Mouse (Mus musculus) liver, embryonic 14.5 days (tissue): ENCODE results near the gene Id2.

Experiments used
- CTCF ChIP-seq: IDR thresholded peaks from 2 replicates; pipeline ENCODE4 v1.5.1; 2016; ENCODE audit warnings: antibody characterized with exemption, low read depth, control low read depth
- EP300 ChIP-seq: IDR thresholded peaks from 2 replicates; pipeline ENCODE4 v1.6.1; 2016; ENCODE audit warnings: antibody characterized with exemption, low read depth

- TF ChIP-seq CTCF (no peak), EP300 (no peak)
Measured at GRCm38 (mm10) chr12:25100411-25101217, 3.7 kb upstream of the Id2 start.
